Mouse (Mus musculus) brain, embryonic 18.5 days (tissue): ENCODE results near the gene Pspn.

ENCODE experiments used
- DNase-seq: peaks from one replicate; pipeline ENCODE4 v3.0.0-alpha.2; 2012; ENCODE audit warnings: low read depth, low spot score

The Pspn gene

DNA sequence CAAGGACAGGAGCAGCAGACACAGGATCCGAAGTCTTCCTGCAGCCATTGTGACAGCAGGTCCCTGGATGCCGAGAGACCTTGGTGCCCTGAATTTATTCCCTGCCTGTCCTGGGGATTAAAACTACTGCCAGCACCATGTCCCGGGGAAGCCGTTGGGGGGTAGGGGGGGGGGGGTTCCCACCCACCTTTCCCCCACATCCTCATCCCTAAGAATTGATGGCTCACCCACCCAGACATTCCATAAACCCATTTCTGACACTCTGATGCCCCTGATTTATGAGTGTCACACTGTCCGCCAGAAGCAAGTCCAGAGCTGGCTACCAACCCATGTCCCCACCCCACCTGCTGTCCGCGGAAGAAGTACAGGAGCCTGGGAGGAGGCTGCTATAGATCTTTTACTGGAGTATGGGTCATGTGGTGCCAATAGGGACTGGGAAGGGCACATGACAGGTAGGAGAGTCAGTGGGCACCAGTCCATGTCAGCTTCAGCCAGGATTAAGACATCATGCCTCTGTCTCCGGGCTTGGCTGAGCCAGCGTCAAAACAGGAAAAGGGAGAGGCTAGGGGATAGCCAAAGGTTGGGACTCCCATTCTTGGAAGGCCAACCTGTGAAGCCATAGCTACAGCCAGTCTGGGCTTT is at the start of gene Pspn:
Gene Pspn (minus strand): TSS at position 51 of the 642 bp plus-strand sequence.
- no peak for DNase-seq

GRCm38 (mm10) chr17:57048816-57049215 is 49.0 kb upstream of the Pspn start:
- no peak for DNase-seq

DNA sequence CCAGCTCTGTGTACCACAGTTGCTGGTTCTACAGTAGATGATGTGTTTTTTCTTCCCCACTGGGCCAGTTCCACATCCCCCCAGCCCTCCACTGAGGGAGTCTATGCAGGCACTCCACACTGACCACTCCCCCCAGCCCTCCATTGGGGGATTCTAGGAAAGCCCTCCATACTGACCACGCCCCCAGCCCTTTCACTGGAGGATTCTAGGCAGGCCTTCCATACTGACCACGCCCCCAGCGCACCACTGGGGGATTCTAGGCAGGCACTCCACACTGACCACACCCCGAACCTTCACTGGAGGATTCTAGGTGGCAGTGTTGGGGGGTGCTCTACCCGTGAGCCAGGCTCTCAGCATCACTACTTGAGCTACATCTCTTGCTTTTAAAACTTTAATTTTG is 47.6 kb upstream of the Pspn start:
- DNase-seq = no peak

- DNase-seq = no peak
Observed at GRCm38 (mm10) chr17:57041554-57041953, 41.7 kb upstream of the Pspn start, which contains the start of gene Slc25a41. Slc25a41 (minus strand) TSS chr17:57041654.

DNA sequence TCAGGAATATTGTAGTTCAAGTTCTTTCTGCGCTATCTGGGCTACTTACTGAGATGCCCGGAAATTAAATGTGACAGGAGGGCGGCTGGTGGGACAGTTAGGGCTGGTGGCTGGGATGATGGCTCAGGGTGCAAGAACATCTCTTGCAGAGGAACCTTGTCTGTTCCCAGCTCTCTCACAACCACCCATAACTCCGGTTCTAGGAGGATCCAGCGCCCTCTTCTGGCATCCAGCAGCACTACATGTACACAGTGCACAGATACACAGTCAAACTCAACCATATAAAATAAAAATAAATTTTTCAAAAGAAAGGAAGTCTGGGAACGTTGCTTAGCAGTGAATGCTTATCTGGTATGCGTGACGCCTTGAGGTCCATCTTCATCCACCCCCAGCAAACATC is 39.2 kb upstream of the Pspn start:
- DNase-seq = no peak

DNA sequence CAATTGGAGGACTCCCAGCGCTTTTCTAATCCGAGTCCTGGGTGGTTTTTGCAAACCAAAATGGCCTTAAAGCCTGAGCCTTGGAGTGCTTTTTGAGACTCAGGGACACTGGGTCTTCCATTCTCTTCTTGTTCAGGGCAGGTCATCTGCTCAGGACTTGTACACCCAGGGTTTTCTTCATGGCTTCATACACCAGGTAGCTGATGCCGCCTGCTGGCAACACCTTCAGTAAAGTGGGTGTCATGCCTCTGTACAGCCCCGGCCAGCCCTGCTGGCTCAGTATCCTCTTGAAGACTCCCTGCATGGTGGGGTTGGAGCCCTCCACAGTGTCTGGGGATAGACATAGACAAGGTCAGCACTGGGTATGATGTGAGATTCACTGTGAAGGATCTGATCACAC is 33.0 kb upstream of the Pspn start:
- DNase-seq = no peak

DNA sequence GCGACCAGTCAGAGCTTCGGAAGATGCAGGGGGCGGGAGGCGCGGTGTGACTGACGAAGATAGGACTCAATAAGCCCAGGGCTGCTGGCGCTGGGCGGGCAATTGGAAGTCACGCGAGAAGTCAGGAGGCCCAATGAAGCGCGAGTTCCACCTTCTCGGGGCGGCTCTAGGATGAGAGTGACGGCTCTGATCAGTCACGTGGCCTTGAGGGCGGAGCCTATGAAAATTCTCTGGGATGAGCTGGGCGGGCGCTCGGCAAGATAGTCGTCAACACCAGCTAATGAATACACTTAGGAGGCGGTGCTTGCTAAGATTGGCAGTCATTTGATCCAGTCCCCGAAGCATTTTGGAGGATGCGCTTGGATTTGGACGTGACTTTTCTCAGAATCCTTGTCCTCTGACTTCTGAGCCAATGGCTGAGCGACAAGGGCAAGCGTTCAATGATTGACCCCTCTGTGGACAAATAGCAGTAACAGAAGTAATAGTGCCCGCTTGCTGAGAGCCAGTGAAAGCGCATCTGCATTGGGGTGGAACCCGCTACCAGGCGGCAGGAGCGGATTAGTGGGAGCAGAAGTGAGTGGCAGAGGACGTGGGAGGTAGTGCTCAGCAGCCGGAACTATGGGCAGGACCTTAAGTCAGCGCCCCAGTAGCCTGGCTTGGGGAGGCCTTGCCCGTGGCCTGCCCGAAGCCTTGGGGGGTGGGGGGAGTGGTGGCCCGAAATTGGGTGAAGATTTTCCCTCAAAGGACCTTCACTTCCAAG is 32.0 kb upstream of the Pspn start:
- DNase-seq = peak; percentile 100

GRCm38 (mm10) chr17:57030931-57031660 is 31.3 kb upstream of the Pspn start, which contains the start of gene Khsrp:
Khsrp (minus strand) TSS chr17:57031522.
- DNase-seq = no peak

DNA sequence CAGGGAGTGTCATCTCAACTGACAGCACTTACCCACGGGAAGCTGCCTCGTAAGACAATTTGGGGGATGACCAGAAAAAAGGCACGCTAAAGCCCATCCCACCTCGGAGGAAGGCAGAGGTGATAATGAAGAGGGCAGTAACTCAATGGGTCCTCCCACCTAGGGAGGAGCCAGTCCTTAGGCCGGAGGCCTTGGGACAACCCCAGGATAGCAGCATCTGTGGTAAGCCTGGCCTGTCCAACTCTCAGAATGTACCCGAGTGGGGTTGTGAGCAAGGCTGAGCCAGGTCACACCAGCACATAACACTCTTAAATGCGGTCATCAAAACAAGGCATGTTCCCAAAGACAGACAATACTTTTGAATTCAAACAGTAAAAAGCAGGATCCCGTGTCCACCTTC is 29.9 kb upstream of the Pspn start:
- no peak for DNase-seq

- DNase-seq = no peak
Observed at GRCm38 (mm10) chr17:57027471-57027870, 27.7 kb upstream of the Pspn start.

DNA sequence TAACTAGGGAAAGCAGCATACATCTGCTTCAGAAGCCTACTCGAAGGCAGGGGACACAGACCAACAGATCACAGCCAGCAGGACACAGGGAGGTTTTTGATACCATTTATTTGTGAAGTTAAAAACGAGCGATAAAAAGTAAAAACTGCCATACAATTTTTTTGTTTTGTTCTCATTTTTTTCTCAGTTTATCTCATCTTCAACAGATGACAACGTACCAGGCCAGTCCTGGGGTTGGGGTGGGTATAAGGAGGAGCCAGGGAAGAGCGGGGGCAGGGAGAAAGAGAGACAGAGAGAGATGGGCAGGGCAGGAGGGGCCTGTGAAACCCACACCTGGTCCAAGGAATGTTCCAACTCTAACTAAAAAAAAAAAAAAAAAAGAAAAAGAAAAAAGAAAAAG is 21.1 kb upstream of the Pspn start:
- no peak for DNase-seq

GRCm38 (mm10) chr17:57019693-57020092 is 19.9 kb upstream of the Pspn start:
- no peak for DNase-seq

- no peak for DNase-seq
Observed at GRCm38 (mm10) chr17:57012245-57012795, 12.5 kb upstream of the Pspn start.

DNA sequence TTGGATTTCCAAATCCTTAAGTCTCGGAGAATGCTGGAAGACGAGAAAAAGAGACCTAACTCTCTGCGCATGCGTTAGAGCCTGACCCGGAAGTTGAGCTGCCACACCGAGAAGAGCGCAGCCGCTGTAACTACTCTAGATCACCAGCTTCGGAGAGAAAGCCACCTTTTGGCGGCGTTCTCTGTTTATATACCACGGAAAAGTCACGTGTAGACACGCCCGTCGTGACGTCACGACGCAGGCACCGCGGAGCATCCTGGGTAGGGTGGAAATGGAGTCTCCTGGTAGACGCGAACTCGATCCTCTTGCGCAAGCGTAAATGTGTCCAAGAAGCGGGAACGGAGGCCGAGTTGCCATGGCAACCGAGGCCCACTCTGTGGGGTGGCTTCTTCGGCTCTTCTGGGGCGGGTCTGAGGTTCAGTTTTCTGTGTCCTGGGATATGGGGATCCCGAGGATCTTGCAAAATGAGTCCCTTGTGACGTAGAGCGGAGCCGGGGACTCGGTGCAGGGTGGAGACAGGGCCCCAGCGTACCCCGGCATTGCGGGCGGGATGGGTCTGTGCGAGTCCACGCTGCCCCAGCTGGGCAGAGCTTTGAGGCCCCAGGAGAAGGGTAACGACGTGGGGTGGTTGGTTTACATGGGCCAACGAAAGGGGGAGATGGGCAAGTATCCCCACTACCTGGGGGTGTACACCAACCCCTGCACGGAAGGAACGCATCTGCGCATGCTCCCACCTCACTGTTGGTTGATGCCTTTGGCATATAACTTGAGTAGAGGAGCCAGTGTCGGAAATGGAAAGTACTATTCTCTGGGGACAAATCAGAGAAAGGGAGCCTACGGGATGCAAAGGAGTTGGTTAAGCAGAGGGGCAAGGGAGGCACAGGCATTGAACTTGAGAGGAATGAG is 11.7 kb upstream of the Pspn start, which contains the start of the genes Gtf2f1 and Gm17949:
Gene Gtf2f1 (minus strand): TSS at position 53 of the 906 bp plus-strand sequence.
Gene Gm17949 (plus strand): TSS at position 234 of the 906 bp plus-strand sequence.
- peak; percentile 99 for DNase-seq

DNA sequence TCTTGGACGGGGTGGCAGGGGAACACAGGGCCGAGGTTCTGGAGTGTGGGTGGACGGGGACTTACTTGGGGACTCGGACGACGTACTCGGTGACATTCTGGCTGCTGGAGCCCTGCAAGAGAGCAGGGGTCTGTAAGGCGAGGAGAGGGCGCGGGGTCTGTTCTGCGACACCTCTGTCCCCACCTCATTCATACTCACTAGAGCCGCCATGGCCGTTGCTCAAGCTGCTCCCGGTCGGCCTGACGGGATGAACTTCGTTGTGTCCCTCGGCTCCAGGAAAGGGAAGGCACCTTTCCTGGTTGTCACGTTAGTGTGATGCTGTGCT is 11.1 kb upstream of the Pspn start:
- DNase-seq = no peak

DNA sequence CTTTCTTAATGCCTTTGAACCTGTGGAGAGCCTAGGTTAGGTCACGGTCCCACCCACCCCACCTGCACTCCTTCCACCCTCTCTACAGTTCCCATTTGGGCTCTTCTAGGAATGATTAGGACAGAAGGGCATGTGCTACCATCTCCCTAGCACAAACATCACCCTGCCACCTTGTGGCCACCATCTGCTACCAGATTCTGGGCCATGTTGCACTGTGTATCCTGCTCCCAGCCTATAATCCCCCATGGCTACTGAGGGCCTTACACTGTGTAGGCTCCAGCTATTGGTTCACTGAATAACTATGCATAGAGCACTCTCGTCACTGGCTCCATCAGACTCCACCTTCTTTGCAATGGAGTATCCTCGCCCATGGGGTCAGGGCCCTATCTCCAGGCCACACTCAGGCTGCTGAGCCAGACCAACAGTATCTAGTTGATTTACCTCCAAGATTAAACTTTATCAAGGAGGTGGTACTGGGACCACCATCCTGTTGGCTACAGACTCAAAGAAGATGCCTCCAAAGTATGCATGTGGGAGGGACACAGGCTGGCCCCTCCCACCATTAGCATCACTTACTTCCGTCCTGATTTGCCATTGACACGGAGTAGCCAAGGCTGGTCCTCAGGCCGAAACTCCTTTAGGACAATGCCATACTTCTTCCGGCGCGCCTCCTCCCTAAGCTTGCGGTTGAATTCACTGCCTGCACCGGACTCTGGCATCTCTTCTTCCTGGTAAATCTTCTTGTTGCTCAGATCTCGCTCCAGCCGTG is 7.5 kb upstream of the Pspn start:
- no peak for DNase-seq

DNA sequence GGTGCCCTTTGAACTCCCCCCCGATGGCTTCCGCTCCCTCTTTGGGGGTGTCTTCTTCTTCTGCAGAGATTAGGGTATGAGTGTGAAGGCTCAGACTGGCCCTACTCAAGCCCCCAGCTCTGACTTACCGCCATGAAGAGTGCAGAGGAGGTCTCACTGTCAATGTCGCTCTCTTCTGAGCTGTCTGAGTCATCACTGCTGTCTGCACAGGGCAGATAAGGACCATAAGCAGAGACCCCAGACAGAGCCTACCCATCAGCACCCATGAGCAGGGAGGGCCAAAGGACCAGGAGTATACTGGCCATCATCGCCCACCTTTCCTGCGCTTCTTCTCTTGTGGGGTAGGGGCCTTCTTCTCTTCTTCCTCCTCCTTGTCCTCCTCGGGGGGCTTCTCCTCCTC is 4.2 kb upstream of the Pspn start:
- no peak for DNase-seq

GRCm38 (mm10) chr17:57001228-57001627 is 1.4 kb upstream of the Pspn start:
- no peak for DNase-seq

GRCm38 (mm10) chr17:56999414-56999813 is 404 bp downstream of the Pspn start:
- DNase-seq = no peak

DNA sequence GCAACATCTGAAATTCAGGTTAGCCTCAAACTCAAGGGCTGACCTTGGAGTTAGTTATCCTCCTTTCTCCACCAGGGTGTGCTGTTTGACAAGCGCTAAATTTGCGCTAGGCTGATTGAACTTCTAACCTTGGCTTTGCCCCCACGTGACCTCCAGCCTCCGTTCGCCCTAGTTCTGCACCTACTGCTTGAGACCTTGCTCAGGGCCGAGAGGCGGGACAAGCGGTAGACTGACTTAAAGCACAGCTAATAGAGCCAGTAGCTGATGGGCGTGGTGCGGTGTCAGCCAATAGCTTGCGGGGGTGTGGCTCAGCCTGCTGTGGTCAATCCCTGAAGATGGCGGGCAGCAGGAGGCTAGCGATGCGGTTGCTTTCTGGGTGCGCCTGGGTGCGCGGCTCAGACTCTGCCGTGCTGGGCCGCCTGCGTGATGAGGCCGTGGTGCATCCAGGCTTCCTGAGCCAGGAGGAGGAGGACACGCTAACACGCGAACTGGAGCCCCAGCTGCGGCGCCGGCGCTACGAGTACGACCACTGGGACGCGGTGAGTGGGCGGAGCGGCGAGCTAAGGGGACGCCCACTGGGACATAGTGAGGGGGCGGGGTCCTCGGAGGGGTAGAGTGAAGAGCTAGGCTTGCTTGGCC is 2.7 kb downstream of the Pspn start, which contains the start of gene Alkbh7:
Gene Alkbh7 (plus strand): TSS at position 311 of the 639 bp plus-strand sequence.
- DNase-seq = peak; percentile 79
